Mouse (Mus musculus) myocyte (in vitro differentiated cells): ENCODE measurements around the gene Foxa3. TPM values are rescaled to one million over a fixed set of nuclear protein-coding genes. Genes with fewer than 3 reads are reported as not detected.
A peak's percentile ranks its signal among the peaks of the same experiment; 100 is the strongest.

Experiments
- H3K27me3 ChIP-seq: one replicate; pipeline ENCODE4 v1.6.1; 2011; ENCODE audit not compliant: control insufficient read depth, insufficient read depth, insufficient read length
- H3K36me3 ChIP-seq: one replicate; pipeline ENCODE4 v1.6.1; 2011; ENCODE audit not compliant: control insufficient read depth, insufficient read depth
- H3K4me2 ChIP-seq: one replicate; pipeline ENCODE4 v1.6.1; 2011; ENCODE audit warnings: low read depth, control low read depth
- H3K4me3 ChIP-seq: one replicate; pipeline ENCODE4 v1.5.1; 2011; ENCODE audit warnings: mild to moderate bottlenecking, control low read depth, moderate library complexity
- H3K79me2 ChIP-seq: one replicate; pipeline ENCODE4 v1.6.1; 2011; ENCODE audit not compliant: control insufficient read depth, insufficient read depth
- H3ac ChIP-seq: one replicate; pipeline ENCODE4 v1.6.1; 2011; ENCODE audit not compliant: control insufficient read depth, insufficient read length
- CEBPB ChIP-seq: IDR thresholded peaks from 2 replicates; pipeline ENCODE4 v1.6.1; 2011; ENCODE audit warnings: mild to moderate bottlenecking, moderate library complexity; ENCODE audit not compliant: poor library complexity, insufficient read depth, severe bottlenecking
- E2F4 ChIP-seq: IDR thresholded peaks from one replicate; pipeline ENCODE4 v1.6.1; 2011; ENCODE audit warnings: mild to moderate bottlenecking, control low read depth, moderate library complexity; ENCODE audit not compliant: insufficient read depth
- MAX ChIP-seq: IDR thresholded peaks from one replicate; pipeline ENCODE4 v1.6.1; 2011; ENCODE audit warnings: low read depth, mild to moderate bottlenecking, control low read depth
- MYOD1 ChIP-seq, 3 experiments: IDR thresholded peaks; one replicate each; pipeline ENCODE4 v1.6.1; 2011; ENCODE audit warnings: control low read depth in 2 of 3, low read depth in 2 of 3, mild to moderate bottlenecking in 2 of 3, moderate library complexity in 1 of 3; ENCODE audit not compliant: insufficient read length in 2 of 3, control insufficient read depth in 1 of 3
- MYOG ChIP-seq, 3 experiments: IDR thresholded peaks; one replicate each; pipeline ENCODE4 v1.6.1; 2011; ENCODE audit warnings: control low read depth in 2 of 3, low read depth in 2 of 3, mild to moderate bottlenecking in 2 of 3; ENCODE audit not compliant: insufficient read length in 2 of 3, control insufficient read depth in 1 of 3, insufficient read depth in 1 of 3
- POLR2A ChIP-seq: IDR thresholded peaks from one replicate; pipeline ENCODE4 v1.6.1; 2011; ENCODE audit warnings: low read depth, mild to moderate bottlenecking, control low read depth, moderate library complexity; ENCODE audit not compliant: insufficient read length
- POLR2AphosphoS2 ChIP-seq: IDR thresholded peaks from one replicate; pipeline ENCODE4 v1.6.1; 2011; ENCODE audit warnings: low read depth, control low read depth; ENCODE audit not compliant: insufficient read length
- REST ChIP-seq: IDR thresholded peaks from one replicate; pipeline ENCODE4 v1.6.1; 2011; ENCODE audit warnings: mild to moderate bottlenecking, control low read depth, moderate library complexity; ENCODE audit not compliant: insufficient read depth, insufficient read length
- SRF ChIP-seq: IDR thresholded peaks from one replicate; pipeline ENCODE4 v1.6.1; 2011; ENCODE audit warnings: low read depth; ENCODE audit not compliant: control insufficient read depth, insufficient read length
- TCF12 ChIP-seq: IDR thresholded peaks from one replicate; pipeline ENCODE4 v1.6.1; 2011; ENCODE audit warnings: mild to moderate bottlenecking, control low read depth; ENCODE audit not compliant: poor library complexity, insufficient read depth, severe bottlenecking
- TCF3 ChIP-seq: IDR thresholded peaks from one replicate; pipeline ENCODE4 v1.6.1; 2011; ENCODE audit warnings: low read depth, control low read depth; ENCODE audit not compliant: insufficient read length
- USF1 ChIP-seq: IDR thresholded peaks from one replicate; pipeline ENCODE4 v1.6.1; 2011; ENCODE audit warnings: low read depth, mild to moderate bottlenecking, control low read depth, moderate library complexity
- polyA plus RNA-seq: library from polyadenylated mRNA; unstranded; fragments of >200 nt; fragmentation: generic; extraction: Trizol; gene quantifications from one replicate; pipeline ENCODE4 v1.2.1, GENCODE M21; 2012; ENCODE audit warnings: missing spikeins

Foxa3 gene
- polyA plus RNA-seq, 1 experiment = 0.12 TPM

GRCm38 (mm10) chr7:19031641-19032040 lies 8.3 kb upstream of the Foxa3 start:
- TF ChIP-seq POLR2A (no peak), USF1 (no peak), POLR2AphosphoS2 (no peak), MAX (no peak), MYOG (IDR thresholded peaks at IDR 0.05; ENCODE audit: control insufficient read depth in 1 of 3, insufficient read depth in 1 of 3, insufficient read length in 2 of 3, low read depth in 2 of 3) (no peak), SRF (no peak), CEBPB (no peak), E2F4 (no peak), TCF3 (no peak), REST (no peak), MYOD1 (IDR thresholded peaks at IDR 0.05; ENCODE audit: control insufficient read depth in 1 of 3, insufficient read length in 2 of 3, low read depth in 2 of 3) (no peak), TCF12 (no peak)
- H3K79me2 ChIP-seq = peaks cover 3% of the 10 kb centered on the region
- H3K27me3 ChIP-seq = no peaks in the 10 kb centered on the region
- no peak overlapping the region for H3ac ChIP-seq
- no peak overlapping the region for H3K4me2 ChIP-seq
- H3K36me3 ChIP-seq = peaks cover 14% of the 10 kb centered on the region
- no peak overlapping the region for H3K4me3 ChIP-seq

- no peak overlapping the region for H3ac ChIP-seq
- H3K4me2 ChIP-seq = no peak overlapping the region
- H3K36me3 ChIP-seq = peaks cover 12% of the 10 kb centered on the region
- TF ChIP-seq POLR2AphosphoS2 (no peak), MYOG (IDR thresholded peaks at IDR 0.05; ENCODE audit: control insufficient read depth in 1 of 3, insufficient read depth in 1 of 3, insufficient read length in 2 of 3, low read depth in 2 of 3) (no peak), E2F4 (no peak), MYOD1 (IDR thresholded peaks at IDR 0.05; ENCODE audit: control insufficient read depth in 1 of 3, insufficient read length in 2 of 3, low read depth in 2 of 3) (no peak), MAX (no peak), TCF12 (no peak), SRF (no peak), TCF3 (no peak), POLR2A (no peak), CEBPB (no peak), REST (no peak), USF1 (no peak)
- peaks cover 20% of the 10 kb centered on the region for H3K79me2 ChIP-seq
- no peaks in the 10 kb centered on the region for H3K27me3 ChIP-seq
- H3K4me3 ChIP-seq = no peak overlapping the region
These were observed 5.8 kb upstream of the Foxa3 start for GRCm38 (mm10) chr7:19029084-19029653.

GRCm38 (mm10) chr7:19028067-19028466 lies 4.7 kb upstream of the Foxa3 start:
- TF ChIP-seq SRF (no peak), E2F4 (no peak), POLR2AphosphoS2 (no peak), TCF3 (no peak), MYOG (IDR thresholded peaks at IDR 0.05; ENCODE audit: control insufficient read depth in 1 of 3, insufficient read depth in 1 of 3, insufficient read length in 2 of 3, low read depth in 2 of 3) (no peak), REST (no peak), TCF12 (no peak), USF1 (no peak), MYOD1 (IDR thresholded peaks at IDR 0.05; ENCODE audit: control insufficient read depth in 1 of 3, insufficient read length in 2 of 3, low read depth in 2 of 3) (no peak), MAX (no peak), POLR2A (no peak), CEBPB (no peak)
- Histone ChIP-seq H3K4me3 (no peak overlapping the region), H3K79me2 (peaks cover 20% of the 10 kb centered on the region), H3K27me3 (no peaks in the 10 kb centered on the region), H3K4me2 (no peak overlapping the region), H3ac (no peak overlapping the region), H3K36me3 (peaks cover 12% of the 10 kb centered on the region)

GRCm38 (mm10) chr7:19024581-19025255 lies 1.4 kb upstream of the Foxa3 start:
- peaks cover 3% of the 10 kb centered on the region for H3K27me3 ChIP-seq
- H3K79me2 ChIP-seq = peaks cover 20% of the 10 kb centered on the region
- peak overlapping the region; percentile 91 for H3K4me2 ChIP-seq
- peak overlapping the region; percentile 77 for H3ac ChIP-seq
- peak overlapping the region; percentile 60 for H3K4me3 ChIP-seq
- H3K36me3 ChIP-seq = peaks cover under 1% of the 10 kb centered on the region
- no peak for TF ChIP-seq TCF3
- TF ChIP-seq USF1 = no peak
- TF ChIP-seq E2F4 = no peak
- no peak for TF ChIP-seq REST
- TF ChIP-seq CEBPB = no peak
- TF ChIP-seq POLR2A = no peak
- no peak for TF ChIP-seq MYOG (IDR thresholded peaks at IDR 0.05; ENCODE audit: control insufficient read depth in 1 of 3, insufficient read depth in 1 of 3, insufficient read length in 2 of 3, low read depth in 2 of 3)
- no peak for TF ChIP-seq MYOD1 (IDR thresholded peaks at IDR 0.05; ENCODE audit: control insufficient read depth in 1 of 3, insufficient read length in 2 of 3, low read depth in 2 of 3)
- no peak for TF ChIP-seq POLR2AphosphoS2
- TF ChIP-seq MAX = no peak
- TF ChIP-seq TCF12 = no peak
- no peak for TF ChIP-seq SRF
